Mouse (Mus musculus) spleen, embryonic (tissue): ENCODE measurements around the gene Cfap70.

Experiments
- CTCF ChIA-PET: fragments of 350-600 bp; sonication (Branson Sonifier 250); formaldehyde crosslinking; loops from one replicate; lab custom pipeline; 2022; lab: Charles Lee

The Cfap70 gene

DNA sequence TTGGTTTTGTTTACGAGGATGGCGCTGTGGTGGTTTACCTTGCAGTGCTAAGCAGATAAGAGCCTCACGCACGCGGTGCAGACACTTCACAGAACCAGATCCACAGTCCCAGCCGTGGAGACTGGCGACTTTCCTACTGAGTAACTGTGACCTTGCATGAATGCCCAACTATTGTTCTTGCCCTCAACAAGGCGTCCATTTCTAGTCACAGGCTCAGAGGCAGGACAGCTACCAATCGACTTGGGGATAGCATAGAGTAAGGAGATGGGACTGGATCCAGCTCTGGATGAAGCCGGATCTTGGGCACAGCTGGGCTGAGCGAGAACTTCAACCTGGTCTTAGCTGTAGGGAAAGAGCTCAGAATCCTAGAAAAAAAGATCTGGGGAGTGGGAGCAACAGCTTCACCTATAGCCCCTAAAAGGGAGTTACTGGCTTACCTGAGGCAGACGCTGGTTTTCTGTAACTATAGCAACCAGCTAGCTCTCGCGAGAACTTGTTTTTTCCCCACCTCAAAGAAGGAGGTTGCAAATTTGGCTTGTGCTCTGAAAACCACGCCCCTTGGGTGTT, at the start of gene Cfap70:
Gene Cfap70, minus strand, starts transcription at position 462 of the 567 bp plus-strand sequence.
- CTCF ChIA-PET: no interaction called here

DNA sequence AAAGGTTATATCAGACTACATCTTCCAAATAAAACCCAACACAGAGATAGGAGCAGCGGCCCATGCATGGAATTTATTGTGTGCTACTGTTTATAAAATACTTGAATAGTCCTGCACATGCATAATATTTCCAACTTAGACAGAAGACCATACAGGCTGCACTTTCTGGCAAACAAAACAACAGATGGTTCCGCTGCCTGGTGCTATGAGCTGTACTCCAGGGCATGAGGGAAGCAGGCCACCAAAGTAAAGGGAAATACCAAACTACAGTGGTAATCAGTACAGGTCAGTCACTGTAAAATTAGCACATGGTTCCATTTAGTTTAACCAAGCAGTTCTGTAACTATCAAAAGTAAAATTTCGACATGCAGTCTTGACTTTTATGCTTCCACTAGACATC, 48.0 kb upstream of the Cfap70 start:
- CTCF ChIA-PET: no interaction called here

DNA sequence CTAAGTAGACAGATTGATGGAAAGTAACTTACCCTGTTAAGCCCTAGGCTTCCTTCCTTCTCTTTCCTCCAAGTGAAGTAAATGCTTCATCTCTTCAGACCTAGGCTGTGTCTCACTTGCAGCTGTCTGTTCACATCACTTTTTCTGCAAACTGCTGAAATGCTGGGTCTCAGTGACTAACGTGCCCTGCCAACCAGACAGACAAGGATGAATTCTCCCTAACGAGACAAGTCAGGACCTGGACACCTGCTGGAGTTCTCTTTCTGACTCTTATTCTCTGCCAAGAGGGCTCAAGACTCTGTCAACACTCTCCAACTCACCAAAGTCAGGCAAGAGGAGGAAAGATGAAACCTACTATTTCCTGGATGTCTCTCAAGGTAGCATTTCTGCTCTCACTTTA, 44.6 kb upstream of the Cfap70 start, which contains the start of gene Mss51:
Gene Mss51, minus strand, starts transcription at position 299 of the 400 bp plus-strand sequence.
- CTCF ChIA-PET: no interaction called here

DNA sequence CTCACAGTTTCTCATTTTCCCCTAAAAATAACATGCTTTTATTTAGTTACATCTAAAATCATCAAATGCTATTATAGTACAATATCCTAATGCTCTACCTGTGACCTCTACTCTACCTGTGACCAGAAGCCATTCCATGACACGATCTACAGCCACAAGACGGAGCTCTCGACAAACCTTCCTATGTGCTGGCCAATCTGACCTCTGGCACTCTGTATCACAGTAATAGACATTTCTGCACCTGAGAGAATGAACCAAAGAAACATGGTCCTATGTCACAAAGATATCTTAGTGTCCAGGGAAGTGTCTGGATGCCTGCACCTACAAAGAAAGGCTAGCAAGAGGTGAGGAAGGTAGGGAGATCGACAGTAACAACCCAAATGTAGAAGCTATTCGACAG, 34.0 kb upstream of the Cfap70 start:
- CTCF ChIA-PET: no interaction called here

DNA sequence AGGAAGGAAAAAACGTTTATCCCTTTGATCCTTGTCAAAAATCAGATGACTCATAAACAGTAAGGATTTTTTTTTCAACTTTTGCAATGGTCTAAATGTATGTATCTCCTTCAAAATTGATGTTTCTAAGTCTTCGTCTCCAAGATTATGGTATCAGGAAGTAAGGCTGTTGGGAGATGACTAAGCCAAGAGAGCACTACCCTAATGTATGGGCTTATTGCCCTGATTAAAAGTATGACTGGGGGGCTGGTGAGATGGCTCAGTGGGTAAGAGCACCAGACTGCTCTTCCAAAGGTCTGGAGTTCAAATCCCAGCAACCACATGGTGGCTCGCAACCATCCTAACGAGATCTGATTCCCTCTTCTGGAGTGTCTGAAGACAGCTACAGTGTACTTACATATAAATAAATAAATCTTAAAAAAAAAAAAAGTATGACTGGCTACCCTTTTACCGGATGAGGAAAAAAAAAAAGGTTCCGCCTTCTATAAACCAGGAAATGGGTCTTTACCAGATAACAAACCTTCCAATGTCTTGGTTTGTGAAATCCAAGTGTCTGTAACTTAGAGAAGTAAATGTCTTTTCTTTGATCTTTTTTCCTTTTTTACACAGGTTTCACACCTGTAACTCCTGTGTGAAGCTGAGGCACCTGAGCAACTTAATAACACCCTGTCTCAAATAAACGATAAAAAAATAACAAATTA, 30.2 kb upstream of the Cfap70 start:
- CTCF ChIA-PET: no interaction called here

DNA sequence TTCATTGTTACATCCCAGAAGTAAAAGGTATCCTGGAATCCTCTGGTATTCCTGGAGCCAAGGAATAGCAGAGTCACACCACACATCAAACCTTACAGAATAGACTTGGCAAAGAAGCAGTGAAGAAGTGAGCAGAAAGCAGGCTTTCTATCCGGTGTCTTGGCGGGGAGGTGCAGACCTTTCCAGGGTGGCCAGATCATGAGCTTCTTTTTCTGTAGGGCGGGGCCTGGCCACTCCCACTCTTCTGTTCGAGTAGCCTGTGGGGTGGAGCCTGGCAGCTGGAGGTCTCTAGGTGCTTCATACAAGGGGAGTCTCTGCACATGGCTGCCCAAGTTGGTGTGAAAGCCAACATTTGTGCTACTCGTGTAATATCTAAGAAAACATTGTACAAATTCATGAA, 29.2 kb upstream of the Cfap70 start:
- CTCF ChIA-PET: no interaction called here

DNA sequence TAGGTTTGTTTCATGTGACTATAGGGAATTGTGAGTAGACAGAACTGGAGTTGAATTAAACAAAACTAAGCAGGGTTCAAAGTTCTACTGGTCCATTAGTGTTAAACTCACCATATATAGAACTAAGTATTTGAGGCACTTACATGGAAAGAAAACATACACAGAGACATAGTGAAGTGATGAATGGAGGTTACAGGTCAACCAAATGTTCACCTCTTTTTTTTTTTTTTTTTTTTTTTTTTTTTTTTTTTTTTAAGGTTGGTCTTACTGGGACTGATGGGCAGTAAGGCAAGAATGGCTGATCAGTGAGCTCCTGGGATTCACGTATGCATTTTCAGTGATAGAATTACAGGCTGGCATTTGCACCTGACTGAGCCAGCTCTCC, 28.2 kb upstream of the Cfap70 start:
- CTCF ChIA-PET: interaction anchor here (0.6 kb wide), 1 partner anchor 111 kb away, joined by 5 read pairs; no protein-coding TSS in a partner anchor

DNA sequence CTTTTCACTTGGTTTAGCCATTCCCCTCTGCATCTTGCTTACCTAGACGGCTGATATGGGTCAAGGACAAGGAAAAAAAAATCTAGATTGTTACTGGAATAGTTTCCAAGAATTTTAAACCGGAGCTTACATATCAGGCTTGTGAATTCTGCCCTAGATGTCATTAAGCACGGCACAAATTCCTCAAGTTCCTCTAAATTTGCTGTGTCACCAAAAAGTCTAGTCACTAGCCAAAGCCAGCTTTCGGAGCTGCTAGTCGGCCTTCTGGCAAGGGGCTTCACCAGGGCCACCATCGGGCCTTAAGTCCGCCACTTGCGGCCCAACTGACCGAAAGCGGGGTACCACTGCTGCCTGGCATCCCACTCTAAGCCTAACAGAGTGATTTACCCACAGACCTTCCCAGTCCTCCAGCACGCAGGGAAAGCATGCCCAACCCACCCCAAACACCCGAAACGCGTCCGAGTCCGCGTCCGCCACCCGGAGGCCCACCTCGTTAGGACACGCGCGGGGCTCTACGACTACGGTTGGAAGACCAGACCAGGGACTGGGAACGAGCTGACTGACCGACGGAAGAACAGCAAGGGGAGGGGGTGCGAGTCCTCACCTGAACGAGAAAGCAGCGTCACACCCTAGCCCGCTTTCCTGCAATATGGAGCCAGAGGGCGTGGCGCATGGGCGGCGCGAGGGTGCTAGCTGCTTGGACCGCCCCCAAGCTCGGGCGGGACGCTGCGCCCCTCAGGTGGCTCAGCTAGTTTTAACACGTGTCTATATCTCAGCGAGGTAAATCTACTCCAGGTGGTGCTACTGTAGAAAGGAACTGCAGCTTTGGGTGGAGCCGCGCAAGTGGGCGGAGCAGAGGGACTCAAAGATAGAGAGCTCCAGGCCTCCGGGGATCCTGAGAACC, 27.5 kb upstream of the Cfap70 start, which contains the start of gene Anxa7:
Gene Anxa7, minus strand, starts transcription at position 843 of the 904 bp plus-strand sequence.
- CTCF ChIA-PET: interaction anchor here (0.6 kb wide), 1 partner anchor 27 kb away, joined by 4 read pairs; no protein-coding TSS in a partner anchor

DNA sequence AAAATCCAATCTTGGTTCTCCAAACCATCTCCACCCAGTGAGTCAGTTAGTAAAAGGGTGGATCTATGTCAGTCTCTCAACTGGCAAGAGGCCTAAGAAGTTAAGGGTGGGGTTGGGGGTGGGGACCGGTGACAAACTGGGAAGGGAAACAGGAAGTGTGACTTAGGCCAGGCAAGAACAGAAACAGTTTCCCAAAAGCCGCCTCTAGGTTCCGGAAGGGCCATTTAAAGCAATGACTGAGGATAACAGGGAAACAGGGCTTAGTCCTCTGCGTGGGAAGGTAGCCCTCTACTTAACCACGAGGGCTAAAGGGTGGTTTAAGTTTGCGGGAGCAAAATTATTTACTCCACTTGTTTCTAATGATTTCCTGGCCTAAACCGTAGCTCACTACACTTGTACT, 26.8 kb upstream of the Cfap70 start:
- CTCF ChIA-PET: no interaction called here

DNA sequence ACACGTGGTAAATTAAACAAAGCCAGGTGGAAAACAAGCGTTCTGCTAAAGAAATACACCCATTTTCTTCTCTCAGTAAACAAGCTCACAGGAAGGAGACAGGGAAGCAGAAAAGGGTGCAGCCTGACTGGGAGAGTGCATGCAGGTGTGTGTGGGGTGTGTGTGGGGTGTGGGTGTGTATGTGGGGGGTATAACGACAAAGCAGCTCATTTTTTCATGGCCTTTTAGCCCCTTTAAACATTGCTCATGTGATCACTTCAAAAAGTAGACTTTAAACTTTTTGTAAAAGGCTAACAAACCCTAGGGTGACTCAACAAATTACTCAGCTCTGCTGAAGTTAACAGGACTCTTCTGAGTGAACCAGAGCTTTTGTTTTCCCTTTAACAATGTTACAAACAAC, 26.4 kb upstream of the Cfap70 start:
- CTCF ChIA-PET: interaction anchor here (0.5 to 0.6 kb wide), 2 partner anchors 95 to 179 kb away, joined by 3 to 12 read pairs; no protein-coding TSS in a partner anchor

DNA sequence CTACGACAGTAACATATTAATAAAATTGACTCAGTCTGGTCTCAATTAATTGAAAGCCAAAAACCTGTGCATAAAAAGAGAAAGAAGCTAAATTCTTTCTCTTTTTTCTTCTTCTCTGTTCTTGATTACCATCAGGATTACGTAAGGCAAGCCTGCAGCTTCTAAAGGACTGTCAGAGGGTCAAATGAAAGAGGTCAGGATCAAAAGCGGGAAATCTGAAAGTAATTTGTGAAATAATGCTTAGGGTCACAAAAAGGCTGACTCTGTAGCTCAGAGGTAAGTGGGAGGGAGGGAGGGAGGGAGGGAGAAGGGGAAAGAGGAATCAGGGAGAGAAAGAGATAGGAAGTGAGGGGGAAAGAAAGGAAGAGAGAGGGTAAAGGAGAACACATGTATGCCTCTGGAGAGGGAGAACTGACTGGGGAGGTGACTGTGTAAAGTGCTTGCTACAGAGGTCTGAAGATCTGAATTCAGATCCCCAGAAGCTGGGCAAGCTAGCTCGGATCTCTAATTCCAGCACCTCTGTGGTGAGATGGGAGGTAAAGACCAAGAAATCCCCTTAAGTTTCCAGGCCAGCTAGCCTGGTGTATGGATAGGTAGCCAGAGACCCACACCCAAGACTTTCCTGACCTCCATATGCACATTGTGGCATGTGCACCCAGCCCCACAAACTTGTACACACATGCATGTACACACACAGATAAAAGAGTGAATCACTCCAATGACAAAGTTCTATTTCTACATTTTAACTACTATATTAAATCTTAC, 25.4 kb upstream of the Cfap70 start:
- CTCF ChIA-PET: interaction anchor here (0.6 to 0.7 kb wide), 2 partner anchors 131 to 180 kb away, joined by 6 to 12 read pairs; no protein-coding TSS in a partner anchor

DNA sequence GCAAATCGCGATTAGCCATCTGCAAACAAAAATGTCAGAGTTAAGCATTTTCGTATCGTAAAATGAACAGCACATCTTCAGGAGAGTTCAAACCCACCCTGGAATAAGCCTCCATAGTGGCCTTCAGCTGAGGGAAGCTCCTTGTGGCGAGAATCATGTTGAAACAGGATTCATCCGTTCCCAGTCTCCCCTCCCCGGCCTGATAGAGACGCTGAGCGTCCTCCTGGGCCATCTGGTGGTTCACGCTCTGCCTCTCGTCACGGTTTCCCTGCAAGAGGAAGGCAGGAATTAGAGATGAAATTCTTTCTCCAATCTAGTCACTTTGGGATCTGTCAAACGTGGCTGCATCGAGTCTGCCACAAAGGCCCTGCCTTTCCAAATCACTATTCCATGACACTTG, 8.2 kb upstream of the Cfap70 start:
- CTCF ChIA-PET: no interaction called here

DNA sequence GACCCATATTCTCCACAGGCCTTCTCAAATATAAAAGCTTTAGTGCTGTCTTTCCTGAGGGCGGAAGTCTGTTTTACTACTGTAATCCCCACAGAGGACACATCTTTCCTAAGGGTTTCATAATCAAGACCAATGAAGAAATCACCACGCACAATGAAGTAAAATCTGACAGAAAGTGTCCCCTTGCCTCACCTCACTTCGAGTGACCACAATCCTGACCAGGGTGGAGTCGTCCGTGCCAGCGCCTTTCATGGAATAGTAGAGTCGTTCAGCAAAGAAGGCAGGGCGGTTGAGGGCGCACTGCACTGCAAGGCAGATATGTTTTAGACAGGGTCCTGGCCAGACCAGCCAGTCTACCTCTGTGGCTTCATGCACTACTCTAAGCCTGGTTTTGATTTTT, 6.4 kb upstream of the Cfap70 start:
- CTCF ChIA-PET: no interaction called here

DNA sequence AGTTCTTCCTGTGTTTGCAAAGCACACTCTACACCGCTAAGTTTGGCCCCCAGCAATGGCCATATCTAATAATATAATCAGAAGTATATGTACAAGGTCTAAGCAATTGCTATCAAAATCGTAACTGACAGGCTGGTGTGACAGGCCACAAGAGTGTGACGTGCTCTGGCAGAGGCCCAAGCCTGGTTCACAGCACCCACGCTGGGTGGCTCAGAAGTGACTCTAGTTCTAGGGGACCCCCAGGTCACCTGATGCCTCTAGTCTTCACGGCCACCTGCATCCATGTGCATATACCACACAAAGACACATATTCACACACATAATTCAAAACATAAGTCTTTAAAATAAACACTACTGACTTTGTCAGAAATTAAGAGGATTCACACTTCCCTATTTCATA, 903 bp upstream of the Cfap70 start:
- CTCF ChIA-PET: no interaction called here

DNA sequence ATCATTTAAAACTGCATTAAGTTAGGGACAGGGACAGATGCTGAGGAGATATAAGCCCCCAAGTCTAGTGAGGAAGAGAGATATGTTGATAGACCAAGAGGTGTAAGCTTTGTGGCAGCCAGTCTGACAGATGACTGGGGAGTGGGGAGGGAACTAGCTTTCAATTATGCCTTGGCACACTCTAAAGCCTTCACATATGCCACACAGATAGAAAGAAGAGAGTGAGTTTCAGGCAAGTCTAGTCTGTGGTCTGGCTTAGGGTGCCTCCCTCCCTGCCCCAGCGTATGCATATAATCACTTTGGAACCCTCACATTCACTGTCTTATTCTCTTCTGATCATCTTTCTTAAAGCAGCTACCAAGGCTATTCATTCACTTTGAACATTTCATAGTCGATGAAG, 724 bp downstream of the Cfap70 start:
- CTCF ChIA-PET: no interaction called here

DNA sequence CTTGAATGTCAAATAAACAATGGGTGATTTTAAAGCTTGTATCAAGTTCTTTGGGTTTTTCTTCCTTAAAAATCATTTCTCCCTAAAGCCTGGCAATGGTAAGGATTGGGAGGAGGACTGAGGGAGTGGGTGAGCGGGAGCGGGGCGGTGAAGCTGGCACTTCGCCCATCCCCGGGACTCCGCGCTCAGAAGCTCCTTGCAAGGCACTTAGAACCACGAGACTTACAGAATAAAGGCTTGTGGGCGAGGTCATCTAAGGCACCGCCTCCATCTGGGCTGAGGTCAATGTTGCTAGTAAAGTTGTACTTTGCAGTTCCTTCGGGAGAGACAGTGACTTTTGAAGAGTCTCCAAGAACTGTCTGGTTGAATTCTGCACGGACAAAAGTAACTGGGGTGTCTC, 4.8 kb downstream of the Cfap70 start:
- CTCF ChIA-PET: no interaction called here

DNA sequence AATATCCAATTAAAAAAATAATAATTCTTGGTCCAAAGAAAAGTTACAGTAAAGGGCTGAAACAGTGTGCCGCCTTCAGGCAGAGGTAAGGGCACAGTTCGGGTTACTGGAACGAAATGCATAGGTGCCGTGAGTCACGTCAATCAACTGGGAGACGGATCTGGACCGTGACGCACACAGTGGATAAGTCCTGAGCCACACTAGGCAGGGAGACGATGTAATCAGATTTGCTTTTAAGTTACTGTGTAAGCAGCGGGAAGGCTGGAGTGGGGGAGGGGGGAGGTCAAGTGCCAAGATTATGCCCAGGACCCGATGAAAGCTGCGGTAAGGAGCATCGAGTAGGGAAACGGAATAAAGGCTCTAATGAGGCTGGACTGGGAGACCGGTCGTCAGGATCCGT, 9.8 kb downstream of the Cfap70 start:
- CTCF ChIA-PET: no interaction called here

DNA sequence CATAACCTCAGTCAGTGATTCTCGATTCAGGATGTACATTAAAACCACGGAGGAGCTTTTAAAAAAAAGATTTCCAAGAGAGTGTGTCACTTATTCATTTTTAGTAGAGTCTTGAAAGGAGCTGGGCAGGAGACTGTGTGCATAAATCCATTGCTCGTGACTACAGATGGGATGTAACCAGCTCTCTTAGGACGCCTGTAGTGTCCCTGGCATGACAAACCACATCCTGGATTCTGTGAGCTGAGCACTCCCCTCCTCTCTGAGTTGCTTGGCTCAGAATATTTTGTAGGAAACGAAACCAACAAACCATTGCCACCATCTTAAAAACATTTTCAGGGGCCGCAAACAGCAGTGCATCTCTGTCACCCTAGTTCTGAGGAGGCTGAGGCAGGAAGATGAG, 15.1 kb downstream of the Cfap70 start:
- CTCF ChIA-PET: no interaction called here

DNA sequence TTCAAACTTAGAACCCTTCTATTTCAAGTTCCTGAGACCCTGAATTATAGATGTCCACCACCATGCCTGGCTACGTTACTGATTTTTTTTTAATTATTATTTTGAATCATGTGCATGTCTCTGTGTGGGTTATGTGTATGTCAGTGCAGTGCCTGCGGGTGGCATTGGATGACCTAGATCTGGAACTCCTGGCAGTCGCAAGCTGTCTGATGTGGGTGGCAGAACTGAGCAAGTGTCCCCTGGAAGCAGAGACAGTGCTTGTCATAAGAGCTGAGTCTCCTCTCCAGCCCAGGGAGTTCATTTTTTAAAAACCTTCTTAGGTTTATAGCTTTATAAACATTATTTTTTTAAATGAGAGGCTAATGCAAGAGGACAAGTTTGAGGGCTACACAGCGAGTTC, 19.6 kb downstream of the Cfap70 start:
- CTCF ChIA-PET: no interaction called here

DNA sequence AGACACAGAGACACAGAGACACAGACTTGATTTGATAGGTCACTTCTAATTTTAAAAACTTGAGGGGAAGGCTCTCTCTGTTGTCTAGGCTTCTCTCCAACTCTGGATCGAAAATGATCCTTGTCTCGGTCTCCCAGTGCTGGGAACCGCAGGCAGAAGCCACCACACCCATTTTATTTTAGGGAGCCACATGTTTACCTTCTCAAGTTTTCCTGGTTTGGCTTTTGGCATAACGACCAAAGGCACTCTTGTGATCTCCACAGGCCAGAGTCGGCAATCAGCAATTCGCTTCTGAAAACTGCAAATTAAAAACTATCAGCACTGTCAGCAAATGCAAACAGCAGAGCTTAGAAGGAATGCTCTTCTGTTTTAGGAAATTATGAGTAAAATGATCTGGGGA, 20.3 kb downstream of the Cfap70 start:
- CTCF ChIA-PET: no interaction called here

DNA sequence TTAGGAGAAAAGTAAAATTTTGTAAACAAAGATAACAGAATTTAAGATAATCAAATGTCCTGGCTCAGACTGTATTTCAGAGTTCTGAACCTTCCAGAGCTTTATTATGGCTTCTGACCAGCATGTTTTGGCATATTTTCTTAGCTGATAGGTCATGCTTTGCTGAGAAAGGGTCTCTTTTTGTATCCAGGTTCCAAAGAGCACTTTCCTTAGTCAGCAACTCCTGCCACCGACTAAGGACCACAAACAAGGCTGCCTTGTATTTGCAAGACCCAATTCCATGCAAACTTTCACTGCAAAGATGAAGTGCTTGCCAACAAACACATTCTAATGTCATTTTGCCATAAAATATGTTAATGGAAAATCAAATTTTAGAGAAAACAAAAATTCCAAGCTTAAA, 22.2 kb downstream of the Cfap70 start:
- CTCF ChIA-PET: no interaction called here
